15 mouse cellular contexts compared by ENCODE assay signal in genomic region chr2:173255810-173256551, GRCm38 (mm10). TPM values are rescaled to one million over a fixed set of nuclear protein-coding genes. Genes with fewer than 3 reads are reported as not detected.
DNase-seq lines count a peak whose midpoint lies in the region; ATAC-seq and TF ChIP-seq lines count a peak whose summit lies in the region.
"Had no signal": no experiment of that assay in that cellular context is flagged by ENCODE, and none has a peak within 500 bp of the region (broad histone marks: within the 10 kb centered on the region; RNA-seq: fewer than 3 reads in every experiment).

No protein-coding gene starts in this region.

- DNase-seq in forebrain, embryonic 14.5 days (ENCODE audit: low spot score): no peak
- DNase-seq in lung, embryonic 14.5 days: peak; percentile 47
- DNase-seq in lung, postnatal 14 days: no peak
- DNase-seq in spleen, postnatal 36 days (ENCODE audit: low spot score in 2 of 2): no peak
- DNase-seq in cerebellum, adult 9-10 months: no peak
- DNase-seq: adrenal gland, adult 8-10 months; cerebellum, postnatal 36 days; heart, adult 18-20 months; heart, postnatal 36 days; kidney, postnatal 10 days; right cerebral cortex, postnatal 4 days had no signal

- no peaks in the 10 kb centered on the region for H3K27me3 ChIP-seq in forebrain, embryonic 13.5 days
- H3K27me3 ChIP-seq in forebrain, embryonic 14.5 days (replicated peaks; ENCODE audit: control insufficient read depth, insufficient read depth, low read length): no peaks in the 10 kb centered on the region
- no peaks in the 10 kb centered on the region for H3K27me3 ChIP-seq in lung, embryonic 14.5 days (ENCODE audit: insufficient read depth, low read length)
- H3K27me3 ChIP-seq in embryonic facial prominence, embryonic 13.5 days: no peaks in the 10 kb centered on the region
- H3K27me3 ChIP-seq in neural tube, embryonic 14.5 days (ENCODE audit: control insufficient read depth, insufficient read depth, low read length): no peaks in the 10 kb centered on the region

- H3K4me2 ChIP-seq in forebrain, embryonic 13.5 days: no peak overlapping the region
- H3K4me2 ChIP-seq in forebrain, embryonic 14.5 days (ENCODE audit: low read length): no peak overlapping the region
- peak overlapping the region; percentile 20; the same call in 1 of the 2 replicates for H3K4me2 ChIP-seq in lung, embryonic 14.5 days
- H3K4me2 ChIP-seq in embryonic facial prominence, embryonic 13.5 days: no peak overlapping the region
- H3K4me2 ChIP-seq in neural tube, embryonic 14.5 days (ENCODE audit: low read depth, low read length): no peak overlapping the region

- no peak for TF ChIP-seq CTCF in lung, embryonic 14.5 days (IDR thresholded peaks at IDR 0.05; ENCODE audit: low read depth)

- no peaks in the 10 kb centered on the region for H3K36me3 ChIP-seq in forebrain, embryonic 13.5 days (ENCODE audit: poor library complexity, severe bottlenecking)
- no peaks in the 10 kb centered on the region for H3K36me3 ChIP-seq in forebrain, embryonic 14.5 days (ENCODE audit: control insufficient read depth, insufficient read depth, low read length)
- H3K36me3 ChIP-seq in lung, embryonic 14.5 days (ENCODE audit: insufficient read depth): no peaks in the 10 kb centered on the region
- no peaks in the 10 kb centered on the region for H3K36me3 ChIP-seq in embryonic facial prominence, embryonic 13.5 days
- H3K36me3 ChIP-seq in neural tube, embryonic 14.5 days (ENCODE audit: control insufficient read depth, insufficient read depth, low read length): no peaks in the 10 kb centered on the region

- ATAC-seq in forebrain, embryonic 13.5 days: no peak
- ATAC-seq in forebrain, embryonic 14.5 days: no peak
- ATAC-seq in lung, embryonic 14.5 days (ENCODE audit: insufficient read depth): no peak
- ATAC-seq in embryonic facial prominence, embryonic 13.5 days (ENCODE audit: insufficient number of reproducible peaks, insufficient read depth, low FRiP score, low TSS enrichment, low read depth): no peak
- ATAC-seq in neural tube, embryonic 14.5 days (ENCODE audit: low read depth): no peak
- ATAC-seq: midbrain, embryonic 16.5 days had no signal

- H3K4me3 ChIP-seq in forebrain, embryonic 13.5 days: no peak overlapping the region
- H3K4me3 ChIP-seq in forebrain, embryonic 14.5 days (ENCODE audit: low read depth, low read length): no peak overlapping the region
- no peak overlapping the region for H3K4me3 ChIP-seq in lung, embryonic 14.5 days (ENCODE audit: low read depth, low read length)
- H3K4me3 ChIP-seq in embryonic facial prominence, embryonic 13.5 days: no peak overlapping the region
- H3K4me3 ChIP-seq in neural tube, embryonic 14.5 days (ENCODE audit: low read depth, low read length): no peak overlapping the region

- H3K9ac ChIP-seq in forebrain, embryonic 13.5 days: no peak overlapping the region; the same call in 1 of the 2 replicates
- no peak overlapping the region for H3K9ac ChIP-seq in forebrain, embryonic 14.5 days (ENCODE audit: low read length)
- no peak overlapping the region for H3K9ac ChIP-seq in lung, embryonic 14.5 days
- H3K9ac ChIP-seq in embryonic facial prominence, embryonic 13.5 days: no peak overlapping the region
- H3K9ac ChIP-seq in neural tube, embryonic 14.5 days (replicated peaks; ENCODE audit: low read depth, low read length): no peak overlapping the region

- H3K9me3 ChIP-seq in forebrain, embryonic 13.5 days (replicated peaks): no peaks in the 10 kb centered on the region
- no peaks in the 10 kb centered on the region for H3K9me3 ChIP-seq in forebrain, embryonic 14.5 days (replicated peaks; ENCODE audit: control insufficient read depth, low read length)
- no peaks in the 10 kb centered on the region for H3K9me3 ChIP-seq in lung, embryonic 14.5 days (ENCODE audit: low read depth, low read length)
- H3K9me3 ChIP-seq in embryonic facial prominence, embryonic 13.5 days: no peaks in the 10 kb centered on the region
- no peaks in the 10 kb centered on the region for H3K9me3 ChIP-seq in neural tube, embryonic 14.5 days (ENCODE audit: control insufficient read depth, low read length)

- H3K4me1 ChIP-seq in forebrain, embryonic 13.5 days: peaks cover 99% of the 10 kb centered on the region
- H3K4me1 ChIP-seq in forebrain, embryonic 14.5 days (ENCODE audit: control insufficient read depth, insufficient read depth, low read length): peaks cover 70% of the 10 kb centered on the region
- peaks cover 71% of the 10 kb centered on the region for H3K4me1 ChIP-seq in lung, embryonic 14.5 days (ENCODE audit: insufficient read depth)
- peaks cover 99% of the 10 kb centered on the region for H3K4me1 ChIP-seq in embryonic facial prominence, embryonic 13.5 days
- peaks cover 83% of the 10 kb centered on the region for H3K4me1 ChIP-seq in neural tube, embryonic 14.5 days (ENCODE audit: control insufficient read depth, insufficient read depth, low read length)

- 69% methylated on average over 7 of the region's 7 CpGs for WGBS in forebrain, embryonic 13.5 days
- WGBS in forebrain, embryonic 14.5 days: 75% methylated on average over 7 of the region's 7 CpGs
- 61% methylated on average over 7 of the region's 7 CpGs for WGBS in lung, embryonic 14.5 days
- WGBS in embryonic facial prominence, embryonic 13.5 days: 54% methylated on average over 7 of the region's 7 CpGs
- 59% methylated on average over 7 of the region's 7 CpGs for WGBS in neural tube, embryonic 14.5 days

- H3K27ac ChIP-seq in forebrain, embryonic 13.5 days: 0 out of 2 replicates have a peak overlapping the region, but pooled peaks have one; percentile 1
- no peak overlapping the region; the same call in 1 of the 2 replicates for H3K27ac ChIP-seq in forebrain, embryonic 14.5 days (ENCODE audit: low read depth, low read length)
- peak overlapping the region; percentile 77 for H3K27ac ChIP-seq in lung, embryonic 14.5 days (ENCODE audit: low read depth)
- H3K27ac ChIP-seq in embryonic facial prominence, embryonic 13.5 days: peak overlapping the region; percentile 2; the same call in 1 of the 2 replicates
- 0 out of 2 replicates have a peak overlapping the region, but pooled peaks have one; percentile 16 for H3K27ac ChIP-seq in neural tube, embryonic 14.5 days (ENCODE audit: low read depth, low read length)

RNA-seq across cellular contexts. Expression of gene Pmepa1, which starts 20.4 kb away (rescaled TPM):
- 4.6 and 5.3 TPM in 2 replicates for polyA plus RNA-seq in forebrain, embryonic 13.5 days (2015; fragmentation: Nextera tagmentation; extraction: Ambion mirVana)
- polyA plus RNA-seq in forebrain, embryonic 14.5 days (2014; fragmentation: Nextera tagmentation; extraction: Ambion mirVana): 6.9 and 8.8 TPM in 2 replicates
- polyA plus RNA-seq in lung, embryonic 14.5 days (2014; fragmentation: Nextera tagmentation; extraction: Ambion mirVana): 8.9 and 9.0 TPM in 2 replicates
- polyA plus RNA-seq in embryonic facial prominence, embryonic 13.5 days (2015; fragmentation: Nextera tagmentation; extraction: Ambion mirVana): 6.3 and 7.3 TPM in 2 replicates
- polyA plus RNA-seq in neural tube, embryonic 14.5 days (2014; fragmentation: Nextera tagmentation; extraction: Ambion mirVana): 5.6 and 6.8 TPM in 2 replicates

RNA-seq across cellular contexts. Expression of gene Zbp1, which starts 37.3 kb away (rescaled TPM):
- not detected in 2 replicates for polyA plus RNA-seq in forebrain, embryonic 13.5 days (2015; fragmentation: Nextera tagmentation; extraction: Ambion mirVana)
- polyA plus RNA-seq in forebrain, embryonic 14.5 days (2014; fragmentation: Nextera tagmentation; extraction: Ambion mirVana): not detected in 2 replicates
- 0.34 and 0.41 TPM in 2 replicates for polyA plus RNA-seq in lung, embryonic 14.5 days (2014; fragmentation: Nextera tagmentation; extraction: Ambion mirVana)
- polyA plus RNA-seq in embryonic facial prominence, embryonic 13.5 days (2015; fragmentation: Nextera tagmentation; extraction: Ambion mirVana): 0.13 TPM in 1 of 2 replicates, not detected in the other
- polyA plus RNA-seq in neural tube, embryonic 14.5 days (2014; fragmentation: Nextera tagmentation; extraction: Ambion mirVana): 0.12 TPM in 1 of 2 replicates, not detected in the other
- polyA plus RNA-seq: midbrain, embryonic 16.5 days had no signal
